Mouse (Mus musculus): ENCODE measurements around the gene B4galt3. TPM values are rescaled to one million over a fixed set of nuclear protein-coding genes. Genes with fewer than 3 reads are reported as not detected.
A peak's percentile ranks its signal among the peaks of the same experiment; 100 is the strongest.
"Not testable (repeated sequence)": the region's sequence is repeated elsewhere in the genome, so short reads cannot be mapped to it uniquely, and the experiment has no call there.

B4galt3 gene
- polyA plus RNA-seq, 1 experiment from 2014 or later = 65.2 TPM

- peaks cover 26% of the 10 kb centered on the region for H3K4me1 ChIP-seq
- H3K27ac ChIP-seq = no peak overlapping the region
- no peaks in the 10 kb centered on the region for H3K9me3 ChIP-seq
- H3K4me3 ChIP-seq = no peak overlapping the region
- DNase-seq (ENCODE audit: extremely low spot score, low spot score) = no peak
- H3K36me3 ChIP-seq (replicated peaks) = peaks cover 44% of the 10 kb centered on the region
- WGBS = 85% methylated on average over 5 of the region's 5 CpGs
- H3K27me3 ChIP-seq (ENCODE audit: poor library complexity, severe bottlenecking) = no peaks in the 10 kb centered on the region
Observed at GRCm38 (mm10) chr1:171232348-171232747, 37.8 kb upstream of the B4galt3 start.

GRCm38 (mm10) chr1:171232800-171233730 lies 37.1 kb upstream of the B4galt3 start:
- Histone ChIP-seq H3K4me3 (no peak overlapping the region; the same call in 1 of the 2 replicates), H3K9me3 (no peaks in the 10 kb centered on the region), H3K27ac (no peak overlapping the region), H3K36me3 (replicated peaks) (peaks cover 51% of the 10 kb centered on the region), H3K4me1 (peaks cover 30% of the 10 kb centered on the region), H3K27me3 (ENCODE audit: poor library complexity, severe bottlenecking) (no peaks in the 10 kb centered on the region)
- DNase-seq (ENCODE audit: extremely low spot score, low spot score) = no peak
- 83% methylated on average over 12 of the region's 12 CpGs for WGBS

- no peaks in the 10 kb centered on the region for H3K27me3 ChIP-seq (ENCODE audit: poor library complexity, severe bottlenecking)
- peaks cover 62% of the 10 kb centered on the region for H3K36me3 ChIP-seq (replicated peaks)
- H3K9me3 ChIP-seq = no peaks in the 10 kb centered on the region
- H3K27ac ChIP-seq = no peak within 1 kb of the TSS
- DNase-seq (ENCODE audit: extremely low spot score, low spot score) = no peak
- 95% methylated on average over 14 of the region's 14 CpGs for WGBS
- no peak within 1 kb of the TSS; the same call in 1 of the 2 replicates for H3K4me3 ChIP-seq
- peaks cover 25% of the 10 kb centered on the region for H3K4me1 ChIP-seq
Observed at GRCm38 (mm10) chr1:171234126-171234525, 36.0 kb upstream of the B4galt3 start, which contains the start of gene Fcer1g. Fcer1g (minus strand) TSS chr1:171234365.

- Histone ChIP-seq H3K27me3 (ENCODE audit: poor library complexity, severe bottlenecking) (no peaks in the 10 kb centered on the region), H3K4me3 (no peak overlapping the region), H3K9me3 (no peaks in the 10 kb centered on the region), H3K4me1 (peaks cover 21% of the 10 kb centered on the region), H3K27ac (no peak overlapping the region), H3K36me3 (replicated peaks) (peaks cover 66% of the 10 kb centered on the region)
- no peak for DNase-seq (ENCODE audit: extremely low spot score, low spot score)
- 96% methylated on average over 4 of the region's 4 CpGs for WGBS
Observed at GRCm38 (mm10) chr1:171234538-171234937, 35.6 kb upstream of the B4galt3 start.

GRCm38 (mm10) chr1:171235791-171236190 lies 34.3 kb upstream of the B4galt3 start:
- H3K9me3 ChIP-seq = no peaks in the 10 kb centered on the region
- no peak overlapping the region for H3K27ac ChIP-seq
- no peak for DNase-seq (ENCODE audit: extremely low spot score, low spot score)
- peaks cover 8% of the 10 kb centered on the region for H3K4me1 ChIP-seq
- no peaks in the 10 kb centered on the region for H3K27me3 ChIP-seq (ENCODE audit: poor library complexity, severe bottlenecking)
- 93% methylated on average over 4 of the region's 4 CpGs for whole genome bisulfite sequencing
- H3K4me3 ChIP-seq = no peak overlapping the region
- peaks cover 79% of the 10 kb centered on the region for H3K36me3 ChIP-seq (replicated peaks)

- 83% methylated on average over 6 of the region's 6 CpGs for WGBS
- no peak for DNase-seq (ENCODE audit: extremely low spot score, low spot score)
- Histone ChIP-seq H3K4me1 (peaks cover 4% of the 10 kb centered on the region; the same call in 1 of the 2 replicates), H3K4me3 (no peak overlapping the region), H3K27ac (no peak overlapping the region), H3K36me3 (replicated peaks) (peaks cover 95% of the 10 kb centered on the region), H3K9me3 (no peaks in the 10 kb centered on the region), H3K27me3 (ENCODE audit: poor library complexity, severe bottlenecking) (no peaks in the 10 kb centered on the region)
Observed at GRCm38 (mm10) chr1:171237438-171237837, 32.7 kb upstream of the B4galt3 start.

- Histone ChIP-seq H3K36me3 (replicated peaks) (peaks cover 100% of the 10 kb centered on the region), H3K4me3 (no peak overlapping the region), H3K9me3 (no peaks in the 10 kb centered on the region), H3K27me3 (ENCODE audit: poor library complexity, severe bottlenecking) (no peaks in the 10 kb centered on the region), H3K4me1 (peaks cover 4% of the 10 kb centered on the region; the same call in 1 of the 2 replicates), H3K27ac (no peak overlapping the region)
- WGBS = 75% methylated on average over 14 of the region's 14 CpGs
- peak; percentile 60 for DNase-seq (ENCODE audit: extremely low spot score, low spot score)
Observed at GRCm38 (mm10) chr1:171238463-171238862, 31.7 kb upstream of the B4galt3 start.

- DNase-seq (ENCODE audit: extremely low spot score, low spot score) = no peak
- Histone ChIP-seq H3K4me1 (peaks cover 4% of the 10 kb centered on the region; the same call in 1 of the 2 replicates), H3K4me3 (no peak overlapping the region), H3K36me3 (replicated peaks) (peaks cover 98% of the 10 kb centered on the region), H3K9me3 (no peaks in the 10 kb centered on the region), H3K27ac (no peak overlapping the region), H3K27me3 (ENCODE audit: poor library complexity, severe bottlenecking) (no peaks in the 10 kb centered on the region)
- 85% methylated on average over 15 of the region's 15 CpGs for WGBS
Observed at GRCm38 (mm10) chr1:171239992-171240744, 30.0 kb upstream of the B4galt3 start.

- 92% methylated on average over 10 of the region's 10 CpGs for WGBS
- Histone ChIP-seq H3K4me1 (peaks cover 11% of the 10 kb centered on the region), H3K27ac (no peak overlapping the region), H3K36me3 (replicated peaks) (peaks cover 97% of the 10 kb centered on the region), H3K27me3 (ENCODE audit: poor library complexity, severe bottlenecking) (no peaks in the 10 kb centered on the region), H3K9me3 (no peaks in the 10 kb centered on the region), H3K4me3 (no peak overlapping the region)
- DNase-seq (ENCODE audit: extremely low spot score, low spot score) = no peak
Observed at GRCm38 (mm10) chr1:171240911-171241310, 29.2 kb upstream of the B4galt3 start.

- H3K4me3 ChIP-seq; DNase-seq (ENCODE audit: extremely low spot score, low spot score); H3K27me3 ChIP-seq (ENCODE audit: poor library complexity, severe bottlenecking); H3K27ac ChIP-seq; H3K9me3 ChIP-seq: not testable (repeated sequence)
- peaks cover 17% of the 10 kb centered on the region for H3K4me1 ChIP-seq
- H3K36me3 ChIP-seq (replicated peaks) = peaks cover 87% of the 10 kb centered on the region
- WGBS = 84% methylated on average over 12 of the region's 12 CpGs
Observed at GRCm38 (mm10) chr1:171241952-171242351, 28.2 kb upstream of the B4galt3 start.

GRCm38 (mm10) chr1:171245353-171245752 lies 24.8 kb upstream of the B4galt3 start:
- WGBS = 92% methylated on average over 8 of the region's 8 CpGs
- no peak for DNase-seq (ENCODE audit: extremely low spot score, low spot score)
- H3K9me3 ChIP-seq = no peaks in the 10 kb centered on the region
- H3K27me3 ChIP-seq (ENCODE audit: poor library complexity, severe bottlenecking) = no peaks in the 10 kb centered on the region
- peaks cover 45% of the 10 kb centered on the region for H3K4me1 ChIP-seq
- H3K27ac ChIP-seq = no peak overlapping the region
- peaks cover 53% of the 10 kb centered on the region for H3K36me3 ChIP-seq (replicated peaks)
- H3K4me3 ChIP-seq = peak overlapping the region; percentile 84; the same call in 1 of the 2 replicates

GRCm38 (mm10) chr1:171246709-171247452 lies 23.2 kb upstream of the B4galt3 start:
- peaks cover 60% of the 10 kb centered on the region for H3K4me1 ChIP-seq
- H3K27ac ChIP-seq = peak overlapping the region; percentile 95
- WGBS = under 1% methylated on average over 41 of the region's 41 CpGs
- no peaks in the 10 kb centered on the region for H3K9me3 ChIP-seq
- H3K27me3 ChIP-seq (ENCODE audit: poor library complexity, severe bottlenecking) = peaks cover 5% of the 10 kb centered on the region
- peak overlapping the region; percentile 84 for H3K4me3 ChIP-seq
- H3K36me3 ChIP-seq (replicated peaks) = peaks cover 38% of the 10 kb centered on the region
- peak; percentile 99 for DNase-seq (ENCODE audit: extremely low spot score, low spot score)
